Mouse (Mus musculus) cortical plate, adult 2 months (tissue): ENCODE data around the gene Mmp19. TPM values are rescaled to one million over a fixed set of nuclear protein-coding genes. Genes with fewer than 3 reads are reported as not detected.

ENCODE experiments used
- H3K27ac ChIP-seq: fragments of 200-500 bp; 2 replicates; pipeline ENCODE4 v1.5.1; 2012; ENCODE audit warnings: low read length, control low read depth, inconsistent platforms; ENCODE audit not compliant: insufficient read depth
- H3K4me1 ChIP-seq: fragments of 200-500 bp; 2 replicates; pipeline ENCODE4 v1.6.1; 2011; ENCODE audit warnings: low read length; ENCODE audit not compliant: control insufficient read depth, insufficient read depth
- H3K4me3 ChIP-seq: fragments of 200-500 bp; 2 replicates; pipeline ENCODE4 v1.5.1; 2011; ENCODE audit warnings: mild to moderate bottlenecking, low read length, control low read depth; ENCODE audit not compliant: insufficient read depth
- CTCF ChIP-seq: fragments of 200-500 bp; IDR thresholded peaks from 2 replicates; pipeline ENCODE4 v1.5.1; 2011; ENCODE audit warnings: mild to moderate bottlenecking, control low read depth, low read length; ENCODE audit not compliant: insufficient read depth; ENCODE audit errors: extremely low read depth
- POLR2A ChIP-seq: fragments of 200-500 bp; IDR thresholded peaks from 2 replicates; pipeline ENCODE4 v1.6.1; 2011; ENCODE audit warnings: mild to moderate bottlenecking, low read length, control low read depth; ENCODE audit not compliant: insufficient read depth; ENCODE audit errors: extremely low read depth
- polyA plus RNA-seq: library from polyadenylated mRNA; depleted of rRNA; stranded (reverse); fragments of >200 nt; gene quantifications from 2 replicates; pipeline ENCODE4 v1.2.3, GENCODE M21; 2012; rRNA removed

Mmp19 gene
- polyA plus RNA-seq, 1 experiment, result 0.38 TPM

DNA sequence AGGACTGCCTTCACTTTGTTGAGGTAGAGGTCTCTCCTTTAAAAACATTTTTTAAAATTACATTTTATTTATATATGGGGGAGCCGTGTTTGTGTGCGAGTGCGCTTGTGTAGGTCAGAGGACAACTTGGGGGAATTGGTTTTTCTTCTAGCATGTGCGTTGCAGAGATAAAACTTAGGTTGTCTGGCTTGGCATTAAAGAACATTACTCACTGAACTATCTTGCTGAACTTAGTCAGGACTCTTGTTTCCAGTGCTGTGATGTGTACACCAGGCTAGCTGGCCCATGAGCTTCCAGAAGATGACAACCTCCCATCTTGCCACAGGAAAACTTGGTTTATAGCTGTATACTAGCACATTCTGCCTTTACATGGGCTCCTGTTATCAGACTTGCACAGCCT is 56.0 kb downstream of the Mmp19 start:
- Histone ChIP-seq H3K27ac (no peak overlapping the region), H3K4me1 (no peaks in the 10 kb centered on the region), H3K4me3 (no peak overlapping the region)
- TF ChIP-seq CTCF (no peak), POLR2A (no peak)

- Histone ChIP-seq H3K4me1 (no peaks in the 10 kb centered on the region), H3K4me3 (no peak overlapping the region)
- TF ChIP-seq POLR2A (no peak), CTCF (no peak)
Observed at GRCm38 (mm10) chr10:128848426-128848825, 57.7 kb downstream of the Mmp19 start.

DNA sequence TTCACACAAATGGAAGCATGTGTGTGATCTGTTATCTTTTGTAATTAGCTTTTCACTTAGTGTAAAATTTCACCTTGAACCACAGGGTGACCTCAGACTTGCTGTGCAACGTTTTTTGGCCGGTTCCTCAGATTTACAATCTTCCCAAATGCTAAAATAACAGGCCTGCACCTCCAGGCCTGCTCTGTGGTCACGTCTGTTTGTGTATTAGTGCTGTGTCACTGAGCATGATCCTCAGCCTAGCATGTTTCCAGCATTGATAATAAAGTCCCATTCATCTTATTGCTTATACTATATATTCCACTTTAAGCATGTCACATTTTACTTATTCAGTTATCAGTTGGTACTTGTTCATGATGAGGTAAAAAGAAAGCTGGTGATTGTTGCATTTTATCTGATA is 59.6 kb downstream of the Mmp19 start:
- Histone ChIP-seq H3K4me3 (no peak overlapping the region), H3K4me1 (no peaks in the 10 kb centered on the region), H3K27ac (no peak overlapping the region)
- no peak for TF ChIP-seq CTCF
- TF ChIP-seq POLR2A, result no peak

More at GRCm38 (mm10) chr10:128848426-128848825, 57.7 kb downstream of the Mmp19 start:
- no peak overlapping the region for H3K27ac ChIP-seq

Other genes starting within 250 kb of the Mmp19 start
- 11.9 and 12.9 TPM in 2 replicates for gene Zc3h10, start 243.1 kb upstream of the Mmp19 start, polyA plus RNA-seq
- gene Rpl41, start 241.6 kb upstream of the Mmp19 start, polyA plus RNA-seq, result 2,251 and 2,284 TPM in 2 replicates
- gene Pa2g4, start 224.9 kb upstream of the Mmp19 start, polyA plus RNA-seq, result 67.5 and 71.0 TPM in 2 replicates
- gene Erbb3, start 201.3 kb upstream of the Mmp19 start, polyA plus RNA-seq, result 7.6 and 9.1 TPM in 2 replicates
- gene Rps26, start 164.2 kb upstream of the Mmp19 start, polyA plus RNA-seq, result 354 and 390 TPM in 2 replicates
- gene Ikzf4, start 144.9 kb upstream of the Mmp19 start, polyA plus RNA-seq, result 8.3 and 9.2 TPM in 2 replicates
- 11.3 and 12.1 TPM in 2 replicates for gene Suox, start 116.8 kb upstream of the Mmp19 start, polyA plus RNA-seq
- 120 and 125 TPM in 2 replicates for gene Rab5b, start 94.6 kb upstream of the Mmp19 start, polyA plus RNA-seq
- gene Pmel, start 86.7 kb upstream of the Mmp19 start, polyA plus RNA-seq, result 0.61 and 0.66 TPM in 2 replicates
- gene Cdk2, start 85.9 kb upstream of the Mmp19 start, polyA plus RNA-seq, result 4.5 and 4.6 TPM in 2 replicates
- 13.2 and 15.5 TPM in 2 replicates for gene Dgka, start 46.1 kb upstream of the Mmp19 start, polyA plus RNA-seq
- 39.4 and 41.1 TPM in 2 replicates for gene Pym1, start 43.0 kb upstream of the Mmp19 start, polyA plus RNA-seq
- gene Dnajc14, start 13.2 kb downstream of the Mmp19 start, polyA plus RNA-seq, result 23.0 and 23.9 TPM in 2 replicates
- 12.7 and 13.8 TPM in 2 replicates for gene Tmem198b, start 13.5 kb downstream of the Mmp19 start, polyA plus RNA-seq
- 50.1 and 53.4 TPM in 2 replicates for gene Sarnp, start 26.4 kb downstream of the Mmp19 start, polyA plus RNA-seq
- gene Ormdl2, start 30.7 kb downstream of the Mmp19 start, polyA plus RNA-seq, result 18.3 and 20.3 TPM in 2 replicates
- gene Gdf11, start 100.8 kb downstream of the Mmp19 start, polyA plus RNA-seq, result 7.2 TPM in 2 replicates
- gene Cd63, start 110.1 kb downstream of the Mmp19 start, polyA plus RNA-seq, result 76.2 and 79.5 TPM in 2 replicates
- gene Rdh5, start 132.0 kb downstream of the Mmp19 start, polyA plus RNA-seq, result 12.7 and 13.0 TPM in 2 replicates
- 221 and 224 TPM in 2 replicates for gene Bloc1s1, start 133.1 kb downstream of the Mmp19 start, polyA plus RNA-seq
- 24.3 and 24.9 TPM in 2 replicates for gene Itga7, start 142.9 kb downstream of the Mmp19 start, polyA plus RNA-seq
- not detected in 2 replicates for gene Mettl7b, start 170.1 kb downstream of the Mmp19 start, polyA plus RNA-seq
- gene Olfr9, start 198.5 kb downstream of the Mmp19 start, polyA plus RNA-seq, result not detected in 2 replicates
- not detected in 2 replicates for gene Olfr763, start 219.9 kb downstream of the Mmp19 start, polyA plus RNA-seq
- gene Olfr764-ps1, start 249.0 kb downstream of the Mmp19 start, polyA plus RNA-seq, result not detected in 2 replicates